Mouse (Mus musculus): ENCODE measurements around the gene Bub1b. TPM values are rescaled to one million over a fixed set of nuclear protein-coding genes. Genes with fewer than 3 reads are reported as not detected.

Gene Bub1b
- polyA plus RNA-seq, 1 experiment, result 0.72 TPM

DNA sequence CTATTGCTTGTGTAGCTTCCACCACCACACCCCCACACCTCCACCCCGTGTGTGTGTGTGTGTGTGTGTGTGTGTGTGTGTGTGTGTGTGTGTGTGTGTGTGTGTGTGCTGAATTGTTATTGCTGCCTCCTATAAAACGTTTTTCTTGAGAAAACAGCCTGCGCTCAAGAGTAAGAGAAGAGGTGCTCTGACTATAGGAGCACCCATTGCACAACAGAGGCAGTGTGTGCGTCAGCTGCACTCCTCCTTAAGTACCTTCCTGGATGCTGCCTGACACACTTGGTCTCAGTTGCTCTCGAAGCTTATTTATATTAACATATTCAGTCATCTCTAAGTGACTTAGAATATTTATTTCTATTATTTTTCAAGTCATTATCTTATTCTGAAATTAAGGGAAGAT, 20.0 kb downstream of the Bub1b start:
- Histone ChIP-seq H3K27me3 (replicated peaks; ENCODE audit: control insufficient read depth, insufficient read depth, low read length) (no peaks in the 10 kb centered on the region), H3K36me3 (ENCODE audit: control insufficient read depth, insufficient read depth, low read length) (no peaks in the 10 kb centered on the region), H3K27ac (ENCODE audit: insufficient read depth, low read depth, low read length) (no peak overlapping the region), H3K4me1 (ENCODE audit: control insufficient read depth, insufficient read depth, low read length) (no peaks in the 10 kb centered on the region), H3K4me3 (ENCODE audit: insufficient read depth, low read depth, low read length) (no peak overlapping the region)
- DNase-seq, result no peak
- WGBS, result 93% methylated on average over 5 of the region's 5 CpGs
- TF ChIP-seq POLR2A (IDR thresholded peaks at IDR 0.05; ENCODE audit: low read depth, low read length), result no peak
- TF ChIP-seq CTCF (conservative IDR thresholded peaks at IDR 0.05; ENCODE audit: insufficient read depth, insufficient read length, low read depth, low read length), result no peak

DNA sequence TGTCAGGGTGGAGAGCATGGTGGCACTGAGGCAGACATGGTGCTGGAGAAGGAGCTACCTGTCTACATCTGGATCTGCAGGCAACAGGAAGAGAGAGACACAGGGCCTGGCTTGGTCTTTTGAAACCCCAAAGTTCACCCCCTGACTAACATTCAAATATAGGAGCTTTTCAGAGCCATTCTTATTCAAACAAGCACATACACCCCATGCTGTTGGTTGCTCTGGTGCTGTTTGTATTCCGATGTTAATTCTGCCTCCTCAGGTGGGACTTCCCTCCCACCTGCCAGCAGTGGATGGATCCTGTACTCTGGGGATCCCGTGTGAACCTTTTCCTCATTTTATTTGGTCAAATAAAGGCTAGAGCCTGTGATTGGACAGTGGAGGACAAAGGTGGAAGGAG, 22.1 kb downstream of the Bub1b start:
- H3K4me1 ChIP-seq (ENCODE audit: control insufficient read depth, insufficient read depth, low read length), result no peaks in the 10 kb centered on the region

DNA sequence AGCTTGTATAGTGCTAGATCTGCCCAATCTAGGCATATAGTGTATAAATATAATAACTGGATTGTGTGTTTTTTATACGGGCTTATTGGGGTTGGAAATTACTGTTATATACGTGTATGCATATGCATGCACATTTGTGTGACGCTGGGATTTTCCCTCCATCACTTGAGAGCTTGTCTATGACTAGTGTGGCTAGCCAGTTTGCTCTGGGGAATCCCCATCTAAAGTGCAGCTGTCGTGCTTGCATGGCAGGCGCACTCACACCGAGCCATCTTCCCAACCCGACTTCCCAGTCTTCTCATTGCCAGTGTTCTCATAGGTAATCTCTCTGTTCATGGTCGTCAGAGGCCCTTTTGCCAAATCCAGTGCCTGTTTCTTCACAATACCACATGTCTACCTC, 22.6 kb downstream of the Bub1b start:
- Histone ChIP-seq H3K27ac (ENCODE audit: insufficient read depth, low read depth, low read length) (no peak overlapping the region), H3K36me3 (ENCODE audit: control insufficient read depth, insufficient read depth, low read length) (no peaks in the 10 kb centered on the region), H3K27me3 (replicated peaks; ENCODE audit: control insufficient read depth, insufficient read depth, low read length) (no peaks in the 10 kb centered on the region), H3K4me1 (ENCODE audit: control insufficient read depth, insufficient read depth, low read length) (no peaks in the 10 kb centered on the region), H3K4me3 (ENCODE audit: insufficient read depth, low read depth, low read length) (no peak overlapping the region)
- WGBS, result 92% methylated on average over 8 of the region's 8 CpGs
- DNase-seq, result no peak
- no peak for TF ChIP-seq CTCF (conservative IDR thresholded peaks at IDR 0.05; ENCODE audit: insufficient read depth, insufficient read length, low read depth, low read length)
- TF ChIP-seq POLR2A (IDR thresholded peaks at IDR 0.05; ENCODE audit: low read depth, low read length), result no peak

More for the DNA sequence above, 22.1 kb downstream of the Bub1b start:
- WGBS, result 82% methylated on average over 2 of the region's 2 CpGs
- no peak overlapping the region for H3K27ac ChIP-seq (ENCODE audit: insufficient read depth, low read depth, low read length)
- no peak for TF ChIP-seq POLR2A (IDR thresholded peaks at IDR 0.05; ENCODE audit: low read depth, low read length)
- TF ChIP-seq CTCF (conservative IDR thresholded peaks at IDR 0.05; ENCODE audit: insufficient read depth, insufficient read length, low read depth, low read length), result no peak
- no peak for DNase-seq
- H3K4me3 ChIP-seq (ENCODE audit: insufficient read depth, low read depth, low read length), result no peak overlapping the region
- H3K27me3 ChIP-seq (replicated peaks; ENCODE audit: control insufficient read depth, insufficient read depth, low read length), result no peaks in the 10 kb centered on the region
- H3K36me3 ChIP-seq (ENCODE audit: control insufficient read depth, insufficient read depth, low read length), result no peaks in the 10 kb centered on the region

DNA sequence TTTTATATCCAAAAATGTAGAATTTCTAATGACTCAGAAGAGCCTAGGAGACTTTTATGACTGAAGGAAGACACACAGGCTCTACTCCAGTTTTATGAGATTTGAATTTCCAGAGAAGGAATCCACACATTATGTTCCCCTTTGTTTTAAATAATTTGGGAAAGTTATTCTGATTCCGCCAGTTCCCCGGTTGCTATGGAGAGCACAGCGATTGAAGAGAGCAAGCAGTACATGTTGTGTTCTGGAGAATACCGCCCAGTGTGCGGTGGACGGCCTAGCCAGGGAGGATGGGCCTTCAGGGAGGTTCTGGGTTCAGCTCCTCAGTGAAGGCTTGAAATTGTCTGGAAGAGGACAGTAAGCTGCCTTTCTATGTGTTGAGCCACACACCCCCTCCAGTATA, 31.3 kb downstream of the Bub1b start:
- no peak for DNase-seq
- H3K4me1 ChIP-seq (ENCODE audit: control insufficient read depth, insufficient read depth, low read length), result no peaks in the 10 kb centered on the region
- no peak overlapping the region for H3K27ac ChIP-seq (ENCODE audit: insufficient read depth, low read depth, low read length)
- WGBS, result 97% methylated on average over 6 of the region's 6 CpGs
- no peaks in the 10 kb centered on the region for H3K27me3 ChIP-seq (replicated peaks; ENCODE audit: control insufficient read depth, insufficient read depth, low read length)
- no peak overlapping the region for H3K4me3 ChIP-seq (ENCODE audit: insufficient read depth, low read depth, low read length)
- no peaks in the 10 kb centered on the region for H3K36me3 ChIP-seq (ENCODE audit: control insufficient read depth, insufficient read depth, low read length)
- no peak for TF ChIP-seq CTCF (conservative IDR thresholded peaks at IDR 0.05; ENCODE audit: insufficient read depth, insufficient read length, low read depth, low read length)
- TF ChIP-seq POLR2A (IDR thresholded peaks at IDR 0.05; ENCODE audit: low read depth, low read length), result no peak

DNA sequence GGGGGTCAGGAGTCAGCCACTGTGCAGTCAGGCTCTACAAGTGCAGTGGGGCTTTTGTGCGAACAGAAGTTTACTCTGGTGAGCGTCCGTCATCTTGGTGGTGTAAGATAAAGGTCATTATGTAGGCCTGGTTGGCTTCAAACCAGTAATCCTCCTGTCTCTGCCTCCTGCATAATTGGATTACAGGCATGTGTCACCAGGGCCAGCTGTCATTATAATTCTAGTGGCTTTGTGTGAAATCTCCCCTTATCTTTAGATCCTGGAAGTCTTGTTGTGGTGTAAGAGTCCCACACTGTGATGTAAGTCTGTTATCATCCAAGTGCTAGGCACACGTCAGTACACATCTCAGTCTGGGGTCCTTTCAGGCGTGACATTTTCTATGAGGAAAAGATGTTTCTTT, 35.4 kb downstream of the Bub1b start:
- Histone ChIP-seq H3K27me3 (replicated peaks; ENCODE audit: control insufficient read depth, insufficient read depth, low read length) (no peaks in the 10 kb centered on the region), H3K36me3 (ENCODE audit: control insufficient read depth, insufficient read depth, low read length) (no peaks in the 10 kb centered on the region), H3K4me3 (ENCODE audit: insufficient read depth, low read depth, low read length) (no peak overlapping the region), H3K27ac (ENCODE audit: insufficient read depth, low read depth, low read length) (no peak overlapping the region), H3K4me1 (ENCODE audit: control insufficient read depth, insufficient read depth, low read length) (no peaks in the 10 kb centered on the region)
- TF ChIP-seq POLR2A (IDR thresholded peaks at IDR 0.05; ENCODE audit: low read depth, low read length) (no peak), CTCF (conservative IDR thresholded peaks at IDR 0.05; ENCODE audit: insufficient read depth, insufficient read length, low read depth, low read length) (no peak)
- 94% methylated on average over 5 of the region's 5 CpGs for WGBS
- no peak for DNase-seq

DNA sequence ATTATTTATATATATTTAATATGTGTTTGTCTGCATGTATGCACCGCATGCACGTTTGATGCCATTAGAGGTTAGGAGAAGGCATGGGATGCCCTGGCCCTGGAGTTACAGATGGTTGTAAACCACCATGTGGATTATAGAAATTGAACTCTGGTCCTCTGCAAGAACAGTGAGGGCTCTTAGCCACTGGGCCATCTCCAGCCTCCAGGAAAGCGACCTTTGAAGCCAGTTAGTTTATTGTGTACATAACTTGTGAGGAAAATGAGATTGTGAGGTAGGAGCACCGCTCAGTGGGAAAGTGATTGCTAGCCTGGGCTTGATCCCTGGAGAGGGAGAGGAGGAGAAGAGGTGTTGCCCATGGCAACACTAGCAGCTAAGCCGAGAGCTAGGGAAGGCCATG, 39.2 kb downstream of the Bub1b start:
- no peak overlapping the region for H3K4me3 ChIP-seq (ENCODE audit: insufficient read depth, low read depth, low read length)
- no peaks in the 10 kb centered on the region for H3K27me3 ChIP-seq (replicated peaks; ENCODE audit: control insufficient read depth, insufficient read depth, low read length)
- no peaks in the 10 kb centered on the region for H3K36me3 ChIP-seq (ENCODE audit: control insufficient read depth, insufficient read depth, low read length)
- TF ChIP-seq POLR2A (IDR thresholded peaks at IDR 0.05; ENCODE audit: low read depth, low read length), result no peak
- TF ChIP-seq CTCF (conservative IDR thresholded peaks at IDR 0.05; ENCODE audit: insufficient read depth, insufficient read length, low read depth, low read length), result no peak
- no peak for DNase-seq
- H3K4me1 ChIP-seq (ENCODE audit: control insufficient read depth, insufficient read depth, low read length), result no peaks in the 10 kb centered on the region
- H3K27ac ChIP-seq (ENCODE audit: insufficient read depth, low read depth, low read length), result no peak overlapping the region
- WGBS, result 85% methylated on average over 5 of the region's 5 CpGs

DNA sequence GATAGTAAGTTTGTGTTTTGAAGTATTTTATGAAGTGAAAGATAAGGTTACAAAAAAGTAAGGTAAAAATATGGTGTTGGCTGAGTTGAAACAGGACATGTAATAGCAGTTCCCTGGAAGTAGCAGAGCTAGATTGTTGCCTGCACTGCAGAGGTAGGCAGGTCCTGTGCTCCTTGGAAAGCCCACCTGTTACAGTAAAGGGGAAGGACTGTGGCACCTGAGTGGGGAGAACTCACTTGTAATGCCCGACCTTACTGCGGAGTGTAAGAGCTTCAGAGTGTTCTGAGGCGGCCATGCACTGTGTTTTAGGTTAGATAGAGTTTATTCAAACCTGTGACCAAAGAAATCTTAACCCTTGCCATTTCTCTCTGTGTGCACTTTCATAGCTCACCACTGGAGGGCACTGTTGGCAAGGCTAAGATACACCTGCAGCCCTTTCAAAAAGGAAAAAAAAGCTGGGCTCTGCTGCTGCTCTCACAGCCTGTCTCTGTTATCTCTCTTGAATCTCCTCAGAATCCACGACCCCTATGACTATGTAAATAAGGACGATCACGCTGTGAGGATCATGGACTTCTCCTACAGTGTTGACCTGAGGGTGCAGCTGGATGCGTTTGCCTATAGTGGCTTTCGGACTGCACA, 40.0 kb downstream of the Bub1b start:
- no peaks in the 10 kb centered on the region for H3K4me1 ChIP-seq (ENCODE audit: control insufficient read depth, insufficient read depth, low read length)
- H3K27me3 ChIP-seq (replicated peaks; ENCODE audit: control insufficient read depth, insufficient read depth, low read length), result no peaks in the 10 kb centered on the region
- DNase-seq, result peak; percentile 69
- H3K4me3 ChIP-seq (ENCODE audit: insufficient read depth, low read depth, low read length), result no peak overlapping the region
- H3K27ac ChIP-seq (ENCODE audit: insufficient read depth, low read depth, low read length), result no peak overlapping the region
- H3K36me3 ChIP-seq (ENCODE audit: control insufficient read depth, insufficient read depth, low read length), result no peaks in the 10 kb centered on the region
- peak; percentile 80 for TF ChIP-seq CTCF (conservative IDR thresholded peaks at IDR 0.05; ENCODE audit: insufficient read depth, insufficient read length, low read depth, low read length)
- TF ChIP-seq POLR2A (IDR thresholded peaks at IDR 0.05; ENCODE audit: low read depth, low read length), result no peak
- WGBS, result 40% methylated on average over 8 of the region's 8 CpGs
